Mouse (Mus musculus) cerebellum, postnatal 36 days (tissue): Measurements from ENCODE around the gene Phospho1.

ENCODE experiments used
- DNase-seq, 2 experiments: peaks; one replicate each; pipeline ENCODE4 v3.0.0; 2021 to 2022; ENCODE audit warnings: mixed read lengths in 2 of 2

Phospho1 gene

DNA sequence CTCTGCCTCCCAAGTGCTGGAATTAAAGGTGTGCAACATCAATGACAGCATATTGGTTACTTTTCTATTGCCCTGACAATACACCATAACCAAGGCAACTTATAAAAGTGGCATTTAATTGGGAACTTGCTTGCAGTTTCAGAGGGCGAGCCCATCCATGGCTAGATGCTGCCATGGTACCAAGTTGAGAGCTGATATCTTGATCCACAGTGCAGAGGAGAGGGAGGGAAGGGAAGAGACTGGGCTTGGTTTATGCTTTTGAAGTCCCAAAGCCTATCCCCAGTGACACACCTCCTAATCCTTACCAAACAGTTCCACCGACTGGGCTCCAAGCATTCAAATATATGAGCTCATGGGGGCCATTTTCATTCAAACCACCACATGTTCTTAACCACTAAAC, 10.2 kb upstream of the Phospho1 start:
- no peak for DNase-seq

DNA sequence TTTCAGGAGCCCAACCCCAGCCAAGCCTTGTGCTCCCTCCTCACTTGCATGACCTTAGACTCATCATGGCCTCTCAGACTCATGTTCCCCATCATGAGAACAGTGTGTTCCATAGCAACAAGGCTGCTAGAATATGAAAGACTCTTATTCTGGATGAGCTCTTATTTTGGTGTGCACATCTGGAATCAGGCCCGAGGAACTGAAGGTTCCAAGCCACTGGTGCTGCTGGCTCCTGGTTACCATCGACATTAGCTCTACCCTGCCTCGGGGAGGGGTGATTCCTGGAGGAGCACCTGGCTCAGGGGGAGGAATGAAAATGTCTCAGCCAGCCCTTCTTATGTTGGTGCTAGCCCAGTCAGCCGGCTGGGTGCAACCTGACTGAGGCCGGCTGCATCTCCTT, 9.4 kb upstream of the Phospho1 start:
- no peak for DNase-seq

DNA sequence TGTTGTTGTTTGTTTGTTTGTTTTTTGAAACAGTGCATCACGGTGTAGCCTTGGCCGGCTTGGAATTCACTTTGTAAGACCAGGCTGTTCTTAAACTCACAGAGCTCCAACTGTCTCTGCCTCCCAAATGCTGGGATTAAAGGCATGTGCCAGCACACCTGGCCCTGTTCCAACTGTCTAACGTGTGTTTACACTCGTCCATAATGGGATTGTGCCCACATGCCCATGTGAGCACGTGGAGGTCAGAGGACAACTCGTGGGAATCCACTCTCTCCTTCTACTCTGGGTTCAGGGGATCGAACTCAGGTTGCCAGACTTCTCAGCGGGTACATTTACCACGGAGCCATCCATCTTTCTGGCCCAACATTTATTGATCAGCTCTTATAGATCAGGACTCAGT, 8.9 kb upstream of the Phospho1 start:
- DNase-seq, result no peak

DNA sequence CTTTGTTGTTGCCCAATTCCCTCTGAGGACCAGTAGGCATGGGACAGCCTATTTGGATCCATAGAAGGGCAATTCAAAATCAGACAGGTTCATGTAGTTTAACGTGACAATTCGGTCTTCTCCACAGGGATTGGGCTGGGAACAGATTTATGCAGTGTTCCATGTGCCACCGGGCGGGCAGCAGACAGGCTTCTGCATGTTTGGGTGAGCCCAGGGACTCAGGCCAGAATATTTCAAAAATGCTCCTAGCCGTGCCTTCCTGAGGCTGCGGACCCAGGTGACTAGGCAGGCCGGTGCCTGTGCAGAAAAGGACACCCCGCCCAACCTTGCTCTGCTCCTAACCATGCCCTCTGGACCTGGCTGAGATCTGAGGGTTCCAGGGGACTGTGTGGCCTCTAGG, 5.2 kb upstream of the Phospho1 start:
- DNase-seq, result no peak

DNA sequence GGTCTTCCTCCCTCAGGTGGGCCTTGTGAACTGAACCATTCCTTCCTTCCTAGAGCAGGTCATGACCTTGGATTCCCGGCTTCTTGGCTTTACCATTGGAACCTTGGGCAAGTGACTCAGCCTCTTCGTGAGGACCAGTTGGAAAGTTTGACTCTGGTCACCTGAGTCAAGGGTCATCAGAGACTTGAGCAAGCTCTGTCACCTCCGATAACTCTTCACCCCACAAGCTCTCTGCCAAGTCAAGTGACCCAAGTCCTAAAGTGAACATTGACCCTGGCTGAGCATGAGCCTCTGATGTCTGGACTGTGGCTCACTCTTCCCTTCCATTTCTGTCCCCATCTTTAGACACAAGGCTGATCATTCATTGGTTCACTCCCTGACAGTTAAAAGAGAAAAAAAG, 2.8 kb upstream of the Phospho1 start:
- DNase-seq, result no peak

DNA sequence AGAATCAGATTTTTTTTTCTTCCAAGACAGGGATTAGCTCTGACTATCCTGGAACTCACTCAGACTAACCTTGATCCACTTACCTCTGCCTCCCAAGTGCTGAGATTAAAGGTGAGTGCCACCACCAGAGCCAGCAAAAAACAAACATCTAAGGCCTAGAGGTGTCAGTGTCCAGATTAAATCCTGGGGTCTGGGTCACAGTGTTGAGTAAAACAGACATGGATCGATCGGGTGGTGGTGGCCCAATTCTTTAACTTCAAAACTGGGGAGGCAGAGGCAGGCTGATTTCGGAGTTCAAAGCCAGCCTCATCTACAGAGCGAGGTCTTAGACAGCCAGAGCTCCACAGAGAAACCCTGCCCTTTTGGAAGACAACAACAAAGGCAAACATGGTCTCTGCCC, 1.9 kb upstream of the Phospho1 start:
- DNase-seq, result no peak

DNA sequence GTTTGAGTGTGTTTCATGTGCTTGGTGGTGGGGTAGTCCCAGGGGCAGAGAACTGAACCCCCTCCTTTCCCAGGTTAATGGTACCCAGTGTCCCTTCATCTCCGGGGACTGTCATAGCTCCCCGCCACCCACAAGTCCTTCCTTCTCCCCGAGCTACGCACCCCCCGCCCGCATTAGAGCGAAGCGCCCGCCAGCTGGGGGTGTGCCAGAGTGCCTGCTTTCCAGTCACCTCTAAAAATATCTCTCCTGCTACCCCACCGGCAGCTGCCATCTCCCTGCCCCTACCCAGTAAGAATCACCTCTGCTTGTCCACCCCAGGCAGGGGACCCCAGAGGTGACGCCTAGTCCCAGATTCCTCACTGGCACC, 561 bp downstream of the Phospho1 start:
- DNase-seq, result peak; percentile 72 to 81

DNA sequence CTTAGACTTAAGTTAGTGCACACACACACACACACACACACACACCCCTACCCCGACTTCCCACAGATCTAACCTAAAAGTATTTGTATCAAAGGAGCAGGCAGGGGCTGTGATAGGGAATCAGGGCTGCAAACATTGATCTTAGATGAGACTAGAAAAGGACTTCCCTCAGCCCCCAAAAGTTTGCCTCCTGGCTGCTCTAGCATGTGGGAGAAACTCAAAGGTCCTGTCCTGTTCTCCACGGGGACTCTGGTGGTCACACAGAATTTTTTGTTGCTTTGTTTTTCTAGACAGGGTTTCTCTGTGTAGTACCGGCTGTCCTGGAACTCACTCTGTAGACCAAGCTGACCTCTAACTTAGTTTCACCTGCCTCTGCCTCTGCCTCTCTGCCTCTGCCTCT, 1.3 kb downstream of the Phospho1 start:
- DNase-seq, result no peak

DNA sequence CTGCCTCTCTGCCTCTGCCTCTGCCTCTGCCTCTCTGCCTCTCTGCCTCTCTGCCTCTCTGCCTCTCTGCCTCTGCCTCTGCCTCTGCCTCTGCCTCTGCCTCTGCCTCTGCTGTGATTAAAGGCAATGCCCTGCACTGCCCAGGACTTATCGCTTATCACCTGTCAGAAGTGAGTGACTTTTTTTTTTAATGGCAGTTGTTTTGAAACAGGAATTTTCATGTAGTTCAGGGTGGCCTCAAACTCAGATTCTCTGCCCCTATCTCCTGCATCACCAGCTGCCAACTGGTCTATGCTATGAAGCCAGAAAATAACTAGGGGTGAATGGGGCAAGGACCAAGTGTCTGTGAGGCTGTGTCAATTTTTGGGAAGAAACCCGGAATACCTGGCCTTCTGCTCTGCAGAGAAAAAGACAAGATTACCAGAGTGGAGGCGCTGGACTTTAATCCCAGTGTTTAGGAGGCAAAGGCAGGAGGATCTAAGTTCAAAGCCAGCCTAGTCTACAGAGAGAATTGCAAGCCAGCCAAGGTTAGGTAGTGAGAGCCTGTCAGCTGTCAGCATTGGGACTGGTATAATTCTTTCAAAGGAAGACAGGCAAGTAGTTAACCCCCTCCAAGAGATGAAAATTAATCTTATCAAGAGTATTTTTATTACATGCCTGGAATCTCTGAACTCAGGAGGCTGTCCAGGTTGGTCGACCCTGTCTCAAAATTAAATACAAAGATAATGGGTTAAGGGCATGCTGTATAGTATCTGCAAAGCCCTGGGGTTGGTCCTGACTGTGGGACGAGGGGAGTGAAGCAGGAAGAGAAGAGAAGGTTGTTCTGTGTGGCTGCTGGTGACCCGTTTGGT, 2.2 kb downstream of the Phospho1 start:
- DNase-seq, result no peak

DNA sequence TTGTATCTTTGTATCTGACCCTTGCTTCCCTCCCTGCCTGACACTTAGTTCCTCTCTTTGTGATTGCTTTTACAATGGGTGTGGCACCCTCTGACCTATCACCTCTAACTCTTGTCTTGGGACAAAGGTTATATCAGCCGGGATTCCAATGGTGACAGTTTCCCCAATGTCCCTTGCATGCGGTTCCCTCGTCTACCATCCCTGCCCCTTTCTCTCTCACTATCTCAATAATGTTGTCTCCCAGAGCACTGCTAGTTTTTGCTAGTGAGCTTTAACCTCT, 2.8 kb downstream of the Phospho1 start:
- DNase-seq, result no peak

DNA sequence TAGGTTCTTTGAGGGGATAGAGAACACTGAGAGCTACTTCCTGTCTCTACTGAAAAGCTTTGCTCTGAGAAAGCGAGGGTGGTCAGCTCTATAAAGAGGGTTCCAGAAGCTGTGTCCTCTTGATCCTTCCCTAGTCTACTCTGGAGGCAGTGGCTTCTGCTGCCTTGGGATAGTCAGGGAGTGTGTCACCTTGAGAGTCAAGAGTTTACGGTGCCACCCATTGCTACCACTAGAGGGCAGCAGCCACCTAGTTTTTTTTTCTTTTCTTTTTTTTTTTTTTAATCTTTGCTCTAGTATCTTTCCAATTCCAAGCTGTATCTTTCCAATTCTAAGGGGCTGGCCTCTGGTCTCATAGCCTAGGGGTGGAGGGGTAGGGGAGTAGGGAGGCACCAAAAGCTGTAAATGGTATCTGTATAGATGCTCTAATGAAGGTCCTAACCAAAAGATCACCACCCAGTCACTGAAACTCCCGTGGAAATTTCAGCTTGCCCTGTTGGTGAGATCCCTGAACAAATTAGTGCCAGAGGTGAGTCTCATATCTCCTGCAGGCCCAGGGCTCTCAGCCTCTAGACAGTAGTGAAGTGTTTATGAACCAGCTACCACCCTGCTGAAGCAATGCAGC, 3.3 kb downstream of the Phospho1 start:
- peak; percentile 73 to 82 for DNase-seq

DNA sequence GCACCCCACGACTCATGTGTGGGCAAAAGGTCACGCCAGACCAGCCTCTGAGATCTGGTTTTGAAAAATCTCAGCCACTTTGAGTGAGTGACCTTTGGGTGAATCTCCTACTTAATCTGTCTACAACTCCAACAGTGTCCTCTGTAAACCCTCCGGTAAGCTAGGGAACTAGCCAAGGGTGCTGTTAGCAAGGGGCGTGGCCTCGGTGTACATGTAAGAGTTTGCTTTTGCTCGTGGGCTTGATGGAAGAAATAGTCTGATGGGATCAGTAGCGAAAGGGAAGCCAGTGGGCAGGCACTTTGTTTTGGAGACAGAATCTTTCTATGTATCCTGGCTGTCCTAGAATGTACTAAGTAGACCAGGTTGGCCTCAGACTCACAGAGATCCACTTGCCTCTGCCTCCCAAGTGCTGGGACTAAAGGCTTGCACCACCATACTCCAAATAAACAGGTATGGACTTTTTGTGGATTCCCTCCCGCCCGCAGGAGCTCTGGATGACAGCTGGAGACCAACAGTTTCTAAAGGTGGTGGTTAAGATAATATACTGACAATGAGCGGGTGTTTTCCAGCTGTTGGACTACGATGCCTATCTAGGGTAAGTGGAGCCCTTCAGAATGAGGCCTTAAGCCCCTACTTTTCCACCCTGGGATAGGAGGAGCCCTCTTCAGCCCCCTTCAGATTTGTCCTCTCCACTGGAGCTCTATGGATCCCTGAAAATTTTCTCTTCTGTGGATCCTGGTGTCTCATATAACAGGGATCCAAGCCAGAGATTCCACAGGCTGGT, 4.1 kb downstream of the Phospho1 start:
- DNase-seq, result no peak

DNA sequence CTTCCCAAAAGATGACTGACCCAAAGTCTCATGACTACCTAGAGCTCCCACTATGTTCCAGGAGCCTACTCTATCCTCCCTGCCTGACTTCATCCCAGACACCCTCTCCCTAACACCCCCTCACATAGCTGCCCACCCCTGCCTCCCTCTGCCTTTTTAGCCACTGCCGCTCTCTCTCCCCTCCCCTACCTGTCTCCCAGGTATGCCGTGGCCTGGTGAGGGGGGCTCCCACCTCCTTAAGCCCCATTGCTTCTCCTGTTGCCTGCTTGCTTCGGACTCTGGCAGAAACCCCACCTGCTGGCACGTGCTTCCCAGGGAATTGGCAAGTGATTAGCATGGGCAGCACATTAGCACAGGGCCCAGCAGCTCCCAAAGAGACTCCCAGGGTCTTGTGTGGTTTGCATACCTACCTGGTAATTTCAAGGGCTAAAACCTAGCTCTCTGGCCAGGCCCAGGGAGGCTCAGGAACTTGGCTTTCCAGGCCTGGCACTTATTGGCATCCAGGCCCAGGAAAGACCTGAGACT, 5.3 kb downstream of the Phospho1 start:
- DNase-seq, result no peak

DNA sequence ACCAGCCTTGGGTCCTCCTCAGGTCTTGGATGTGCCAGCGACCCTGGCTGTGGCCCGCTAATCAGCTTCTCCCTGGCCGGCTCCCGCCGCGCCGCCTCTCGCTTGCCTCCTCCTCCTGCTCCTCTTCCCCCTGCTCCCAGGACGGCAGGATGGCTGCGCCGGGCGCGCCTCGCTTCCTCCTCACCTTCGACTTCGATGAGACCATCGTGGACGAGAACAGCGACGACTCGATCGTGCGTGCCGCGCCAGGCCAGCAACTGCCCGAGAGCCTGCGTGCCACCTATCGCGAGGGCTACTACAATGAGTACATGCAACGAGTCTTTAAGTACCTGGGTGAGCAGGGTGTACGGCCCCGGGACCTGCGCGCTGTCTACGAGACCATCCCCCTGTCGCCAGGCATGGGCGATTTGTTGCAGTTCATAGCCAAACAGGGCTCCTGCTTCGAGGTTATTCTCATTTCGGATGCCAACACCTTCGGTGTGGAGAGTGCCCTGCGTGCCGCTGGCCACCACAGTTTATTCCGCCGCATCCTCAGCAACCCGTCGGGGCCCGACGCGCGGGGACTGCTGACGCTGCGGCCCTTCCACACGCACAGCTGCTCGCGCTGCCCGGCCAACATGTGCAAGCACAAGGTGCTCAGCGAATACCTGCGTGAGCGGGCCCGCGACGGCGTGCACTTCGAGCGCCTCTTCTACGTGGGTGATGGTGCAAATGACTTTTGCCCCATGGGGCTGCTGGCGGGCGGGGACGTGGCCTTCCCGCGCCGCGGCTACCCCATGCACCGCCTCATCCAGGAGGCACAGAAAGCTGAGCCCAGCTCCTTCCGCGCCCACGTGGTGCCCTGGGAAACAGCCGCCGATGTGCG, 6.3 kb downstream of the Phospho1 start:
- DNase-seq, result no peak

DNA sequence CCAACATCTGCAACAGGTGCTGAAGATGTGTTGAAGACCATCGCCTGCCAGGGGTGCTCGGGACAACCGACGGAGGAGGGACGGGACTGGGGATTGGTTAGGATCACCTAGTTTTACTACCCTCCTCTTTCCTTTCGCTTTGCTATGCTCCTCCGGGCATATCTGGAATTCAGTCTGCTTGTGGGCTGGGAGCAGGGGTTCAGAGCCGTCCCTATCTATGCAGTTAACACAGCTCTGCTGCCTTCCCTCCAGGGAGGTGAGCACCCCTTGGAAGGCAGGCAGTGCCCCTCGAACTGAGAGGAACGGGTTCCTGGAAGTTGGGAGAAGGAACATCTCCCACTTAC, 6.9 kb downstream of the Phospho1 start:
- no peak for DNase-seq

DNA sequence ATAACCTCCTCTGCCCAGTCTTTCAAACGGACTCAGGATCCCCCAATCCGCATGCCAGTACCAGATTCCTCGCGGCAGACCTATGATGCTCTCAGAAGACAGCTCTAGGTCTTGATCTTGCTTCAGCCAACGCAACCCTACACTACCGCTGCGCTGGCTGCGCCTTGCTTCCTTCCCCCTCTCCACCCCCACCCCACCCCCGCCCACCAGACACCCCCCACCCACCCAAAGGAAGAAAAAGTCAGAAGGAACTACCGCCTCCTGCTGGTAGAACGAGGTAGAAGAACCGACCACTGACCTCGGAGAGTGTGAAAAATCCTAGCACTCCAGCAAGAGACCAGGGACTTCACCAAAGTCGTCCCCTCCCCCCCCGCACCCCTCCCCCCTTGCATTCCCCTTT, 7.3 kb downstream of the Phospho1 start:
- no peak for DNase-seq

DNA sequence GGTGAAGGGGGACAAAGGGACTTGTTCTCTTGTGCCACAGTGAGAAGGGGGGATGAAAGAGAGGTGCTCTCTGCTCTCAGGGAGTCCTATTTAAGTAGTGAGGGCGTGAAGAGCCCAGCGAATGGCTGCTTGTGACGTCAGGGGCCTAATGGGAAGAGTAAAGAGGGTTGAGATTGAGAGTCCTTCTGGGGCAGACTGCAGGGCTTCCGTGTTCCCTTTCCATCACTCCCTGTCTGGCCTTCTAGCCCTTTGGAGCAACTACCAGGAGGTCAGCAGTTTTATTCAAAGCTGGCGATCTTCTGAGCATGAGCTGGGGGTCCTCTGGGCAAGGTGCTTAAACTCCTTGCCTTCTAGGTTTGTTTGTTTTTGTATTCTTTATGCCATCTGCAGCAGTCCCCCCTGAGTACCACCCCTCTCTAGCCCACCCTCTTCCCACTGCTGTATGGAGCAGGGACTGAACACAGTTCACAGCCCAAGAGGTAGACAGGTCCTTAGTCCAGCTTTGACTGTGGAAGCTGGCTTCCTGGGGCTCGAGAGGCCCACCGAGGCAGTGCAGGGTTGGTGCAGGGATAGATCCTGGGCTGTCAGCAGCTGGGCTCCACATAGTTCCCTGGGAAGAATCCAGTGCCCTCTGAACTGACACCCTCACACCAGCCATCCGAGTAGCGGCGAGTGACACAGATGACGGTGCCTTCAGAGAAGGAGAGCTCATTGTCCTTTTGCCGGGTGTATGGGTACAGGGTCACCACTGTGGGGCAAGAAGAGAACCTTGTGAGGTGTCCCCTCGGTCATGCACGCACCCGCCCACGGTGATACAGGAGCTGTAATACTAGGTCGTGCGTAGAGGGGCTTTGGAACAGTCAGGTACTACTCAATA, 8.1 kb downstream of the Phospho1 start:
- DNase-seq, result no peak

DNA sequence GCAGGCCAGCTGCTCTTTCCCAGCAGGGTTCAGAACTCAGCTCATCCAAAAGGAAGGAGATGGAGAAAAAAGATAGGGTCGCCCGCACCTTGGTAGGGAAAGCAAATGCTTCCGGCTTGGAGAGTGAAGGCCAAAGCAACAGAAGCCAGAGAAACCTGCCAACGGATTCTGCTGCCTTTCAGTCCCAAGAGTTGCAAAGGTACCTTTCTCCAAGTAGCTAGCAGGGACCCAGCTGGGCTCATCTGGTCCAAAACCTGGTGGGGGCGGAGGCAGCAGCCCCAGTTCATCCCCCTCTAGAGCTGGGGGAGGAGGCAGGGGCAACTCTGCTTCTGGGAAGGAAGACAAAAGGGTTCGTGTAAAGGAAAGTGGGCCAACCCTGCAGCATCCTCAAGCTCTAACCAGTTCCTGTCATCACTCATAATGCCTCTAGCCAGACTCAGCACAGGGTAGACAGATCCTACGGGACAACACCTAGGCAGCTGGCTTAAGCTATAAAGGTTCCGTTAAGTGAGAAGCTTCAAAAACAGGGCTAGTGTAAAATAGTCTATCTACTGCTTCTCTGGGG, 8.8 kb downstream of the Phospho1 start:
- no peak for DNase-seq

DNA sequence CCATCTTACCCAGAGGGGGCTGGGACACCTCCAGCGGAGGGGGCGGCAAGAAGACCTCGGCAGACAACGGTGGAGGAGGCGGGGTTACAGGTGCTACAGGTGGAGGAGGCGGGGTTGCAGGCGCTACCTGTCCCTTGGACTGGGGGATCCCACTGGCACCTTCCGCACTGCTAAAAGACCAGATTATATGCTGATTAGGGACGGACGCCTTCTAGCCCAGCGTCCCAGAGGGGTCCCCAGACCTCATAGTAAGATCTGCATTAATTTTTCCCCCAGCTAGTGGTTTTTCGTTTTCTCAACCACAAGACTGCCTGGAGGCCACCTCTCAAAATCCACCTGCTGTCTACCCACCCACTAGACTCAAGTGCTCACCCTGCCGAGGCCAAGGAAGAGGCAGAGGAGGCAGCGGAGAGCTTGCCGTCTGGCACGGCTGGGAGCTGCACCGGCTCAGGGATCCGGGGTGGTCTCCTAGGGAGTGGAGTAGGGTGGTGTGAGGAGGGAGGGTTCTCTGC, 9.4 kb downstream of the Phospho1 start:
- DNase-seq, result no peak

DNA sequence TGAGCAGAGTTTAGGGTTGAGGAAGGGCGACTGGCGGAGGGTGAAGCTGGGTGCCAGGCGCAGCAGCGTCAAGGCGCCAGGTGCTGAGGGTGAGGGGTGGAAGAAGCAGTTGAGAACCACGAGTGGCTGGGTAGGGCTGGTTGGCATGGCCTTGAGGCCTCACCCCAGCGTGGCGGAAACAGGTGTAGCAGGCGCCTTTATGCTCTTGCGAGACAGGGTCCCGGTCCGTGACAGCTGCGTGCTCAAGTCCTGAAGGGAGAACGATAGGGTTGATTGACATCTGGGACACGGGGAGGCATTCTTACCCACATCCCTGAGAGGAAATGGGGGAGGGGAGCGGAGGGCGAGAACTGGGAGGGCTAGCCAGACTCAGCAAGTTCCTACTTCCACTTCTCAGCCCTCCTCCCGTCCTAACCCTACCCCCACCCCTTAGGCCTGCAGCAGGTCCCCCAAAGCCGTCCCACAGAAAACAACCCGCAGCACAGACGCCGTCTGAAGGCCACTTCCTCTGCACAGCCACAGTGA, 9.9 kb downstream of the Phospho1 start:
- no peak for DNase-seq
